Mouse (Mus musculus) heart, embryonic 13.5 days (tissue): ENCODE results near the gene Zfp626. TPM values are rescaled to one million over a fixed set of nuclear protein-coding genes. Genes with fewer than 3 reads are reported as not detected.
"Not testable (repeated sequence)": the region's sequence is repeated elsewhere in the genome, so short reads cannot be mapped to it uniquely, and the experiment has no call there.

ENCODE experiments used
- ATAC-seq: fragments of 200-750 bp; cut with Nextera tagmentation; 2 replicates; pipeline ENCODE4 v1.8.0; 2017; ENCODE audit warnings: moderate TSS enrichment; ENCODE audit not compliant: insufficient number of reproducible peaks, low FRiP score, low TSS enrichment; ENCODE audit errors: extremely low read depth
- H3K27ac ChIP-seq: fragments of 300-500 bp; sonication (generic); replicated peaks from 2 replicates; pipeline ENCODE4 v1.5.1; 2015; ENCODE audit warnings: moderate library complexity, mild to moderate bottlenecking, inconsistent platforms
- H3K27me3 ChIP-seq: fragments of 300-500 bp; sonication (generic); replicated peaks from 2 replicates; pipeline ENCODE4 v1.6.1; 2015; ENCODE audit warnings: mild to moderate bottlenecking, inconsistent platforms
- H3K36me3 ChIP-seq: fragments of 300-500 bp; sonication (generic); 2 replicates; pipeline ENCODE4 v1.6.1; 2015; ENCODE audit warnings: mild to moderate bottlenecking, inconsistent platforms
- H3K4me1 ChIP-seq: fragments of 300-500 bp; sonication (generic); 2 replicates; pipeline ENCODE4 v1.6.1; 2015; ENCODE audit warnings: inconsistent platforms
- H3K4me2 ChIP-seq: fragments of 300-500 bp; sonication (generic); 2 replicates; pipeline ENCODE4 v1.6.1; 2015; ENCODE audit warnings: inconsistent platforms, mild to moderate bottlenecking, moderate library complexity
- H3K4me3 ChIP-seq: fragments of 300-500 bp; sonication (generic); 2 replicates; pipeline ENCODE4 v1.5.1; 2015; ENCODE audit warnings: moderate library complexity, mild to moderate bottlenecking, inconsistent platforms
- H3K9ac ChIP-seq: fragments of 300-500 bp; sonication (generic); 2 replicates; pipeline ENCODE4 v1.6.1; 2015; ENCODE audit warnings: inconsistent platforms, mild to moderate bottlenecking, moderate library complexity
- H3K9me3 ChIP-seq: fragments of 300-500 bp; sonication (generic); 2 replicates; pipeline ENCODE4 v1.6.1; 2016; ENCODE audit warnings: inconsistent platforms
- WGBS: fragments of 180-500 bp; shearing (Covaris S2); methylation state at CpG from one replicate; pipeline ENCODE4 v1.1.7; 2015; ENCODE audit warnings: mixed read lengths; 5-methylcytosine and 5-hydroxymethylcytosine counted together
- polyA plus RNA-seq: library from polyadenylated mRNA; unstranded; fragments of >200 nt; fragmentation: Nextera tagmentation; extraction: Ambion mirVana; gene quantifications from 2 replicates; pipeline ENCODE4 v1.2.1, GENCODE M21; 2015

The Zfp626 gene
- polyA plus RNA-seq = 1.0 and 1.1 TPM in 2 replicates

DNA sequence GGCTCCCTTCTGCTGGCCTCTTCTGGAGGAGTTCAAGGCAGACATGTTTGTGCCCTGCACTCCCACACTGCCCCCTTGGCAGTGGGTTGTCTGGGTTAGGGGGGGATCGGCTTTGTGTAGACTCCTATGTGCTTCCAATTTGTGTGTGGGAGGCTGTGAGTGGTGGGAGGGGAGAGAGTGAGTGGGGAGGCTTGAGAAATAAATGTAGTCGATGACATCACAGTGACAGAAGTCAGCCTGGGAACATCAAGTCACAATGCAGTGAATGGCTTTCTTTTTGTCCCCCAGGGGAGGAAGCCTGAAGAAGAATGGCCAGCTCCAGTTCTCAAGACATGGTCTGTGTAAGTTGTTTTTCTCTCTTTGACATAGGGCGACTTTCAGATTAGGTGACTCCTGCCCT, at the start of gene Zfp626:
TSS of gene Zfp626 (plus strand) at position 301 of the 400 bp plus-strand sequence.
- not testable (repeated sequence) for H3K27ac ChIP-seq, H3K4me1 ChIP-seq, H3K4me2 ChIP-seq, H3K27me3 ChIP-seq, H3K4me3 ChIP-seq, ATAC-seq, H3K9me3 ChIP-seq, H3K9ac ChIP-seq
- peaks cover 50% of the 10 kb centered on the region for H3K36me3 ChIP-seq
- WGBS = 84% methylated on average over 3 of the region's 3 CpGs

GRCm38 (mm10) chr7:27765176-27765886, 41.7 kb upstream of the Zfp626 start:
- ATAC-seq = no peak
- peaks cover 8% of the 10 kb centered on the region; the same call in 1 of the 2 replicates for H3K4me1 ChIP-seq
- WGBS = 6% methylated on average over 17 of the region's 17 CpGs
- no peak overlapping the region for H3K27ac ChIP-seq
- H3K9me3 ChIP-seq = no peaks in the 10 kb centered on the region
- peak overlapping the region; percentile 42 for H3K4me3 ChIP-seq
- peaks cover 22% of the 10 kb centered on the region for H3K27me3 ChIP-seq
- H3K9ac ChIP-seq = peak overlapping the region; percentile 67
- H3K4me2 ChIP-seq = peak overlapping the region; percentile 66
- H3K36me3 ChIP-seq = no peaks in the 10 kb centered on the region

- Histone ChIP-seq H3K9ac (no peak overlapping the region), H3K27me3 (no peaks in the 10 kb centered on the region), H3K4me1 (no peaks in the 10 kb centered on the region), H3K4me3 (no peak overlapping the region), H3K27ac (no peak overlapping the region), H3K9me3 (peaks cover 16% of the 10 kb centered on the region), H3K36me3 (no peaks in the 10 kb centered on the region), H3K4me2 (no peak overlapping the region)
- WGBS = 81% methylated on average over 5 of the region's 5 CpGs
- ATAC-seq = no peak
These were observed 17.7 kb upstream of the Zfp626 start for GRCm38 (mm10) chr7:27789306-27789705.

GRCm38 (mm10) chr7:27793865-27794264, 13.1 kb upstream of the Zfp626 start:
- H3K27me3 ChIP-seq, H3K9me3 ChIP-seq, H3K4me1 ChIP-seq, H3K36me3 ChIP-seq, H3K27ac ChIP-seq, H3K4me3 ChIP-seq, H3K4me2 ChIP-seq, H3K9ac ChIP-seq, ATAC-seq: not testable (repeated sequence)
- 59% methylated on average over 3 of the region's 3 CpGs for WGBS

DNA sequence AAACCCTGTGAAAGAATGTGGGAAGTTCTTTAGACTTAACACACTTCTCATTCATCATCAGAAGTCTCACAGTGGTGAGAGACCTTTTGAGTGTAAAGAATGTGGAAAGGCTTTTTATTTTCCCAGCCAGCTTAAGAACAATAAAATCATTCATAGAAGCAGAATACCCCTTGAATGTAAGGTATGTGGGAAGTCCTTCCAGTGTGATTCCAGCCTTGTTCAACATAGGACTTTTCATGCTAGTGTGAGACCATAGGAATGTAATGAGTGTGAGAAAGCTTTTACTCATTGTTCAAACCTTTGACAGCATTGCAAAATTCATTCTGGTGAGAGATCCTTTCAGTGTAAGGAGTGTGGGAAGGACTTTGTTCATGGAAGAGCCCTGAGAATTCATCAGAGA, 12.4 kb upstream of the Zfp626 start:
- no peak for ATAC-seq
- Histone ChIP-seq H3K27me3 (no peaks in the 10 kb centered on the region), H3K9me3 (peaks cover 3% of the 10 kb centered on the region; the same call in 1 of the 2 replicates), H3K4me1 (peaks cover 13% of the 10 kb centered on the region), H3K4me3 (no peak overlapping the region), H3K27ac (no peak overlapping the region), H3K4me2 (no peak overlapping the region), H3K36me3 (no peaks in the 10 kb centered on the region), H3K9ac (no peak overlapping the region)

GRCm38 (mm10) chr7:27797906-27798811, 8.8 kb upstream of the Zfp626 start:
- Histone ChIP-seq H3K27me3 (no peaks in the 10 kb centered on the region), H3K9ac (no peak overlapping the region), H3K9me3 (no peaks in the 10 kb centered on the region), H3K4me1 (peaks cover 13% of the 10 kb centered on the region), H3K4me3 (peak overlapping the region; percentile 6; the same call in 1 of the 2 replicates), H3K4me2 (peak overlapping the region; percentile 50), H3K36me3 (no peaks in the 10 kb centered on the region), H3K27ac (peak overlapping the region; percentile 50; the same call in 1 of the 2 replicates)
- no peak for ATAC-seq
- WGBS = 29% methylated on average over 7 of the region's 8 CpGs

- H3K4me2 ChIP-seq = no peak overlapping the region
- no peaks in the 10 kb centered on the region for H3K27me3 ChIP-seq
- H3K27ac ChIP-seq = no peak overlapping the region
- peaks cover 2% of the 10 kb centered on the region; the same call in 1 of the 2 replicates for H3K36me3 ChIP-seq
- no peak for ATAC-seq
- H3K9ac ChIP-seq = no peak overlapping the region
- WGBS = 50% methylated on average over 2 of the region's 2 CpGs
- peaks cover 21% of the 10 kb centered on the region for H3K4me1 ChIP-seq
- H3K9me3 ChIP-seq = no peaks in the 10 kb centered on the region
- H3K4me3 ChIP-seq = no peak overlapping the region
These were observed 5.9 kb upstream of the Zfp626 start for GRCm38 (mm10) chr7:27801137-27801536.

GRCm38 (mm10) chr7:27802986-27803385, 4.0 kb upstream of the Zfp626 start:
- H3K4me2 ChIP-seq = no peak overlapping the region
- ATAC-seq = no peak
- no peaks in the 10 kb centered on the region for H3K27me3 ChIP-seq
- H3K4me1 ChIP-seq = peaks cover 20% of the 10 kb centered on the region
- H3K9me3 ChIP-seq = no peaks in the 10 kb centered on the region
- 73% methylated on average over 5 of the region's 5 CpGs for WGBS
- peaks cover 11% of the 10 kb centered on the region for H3K36me3 ChIP-seq
- no peak overlapping the region for H3K27ac ChIP-seq
- no peak overlapping the region for H3K4me3 ChIP-seq
- no peak overlapping the region for H3K9ac ChIP-seq

GRCm38 (mm10) chr7:27804297-27805030, 2.5 kb upstream of the Zfp626 start:
- WGBS = under 1% methylated on average over 25 of the region's 25 CpGs

DNA sequence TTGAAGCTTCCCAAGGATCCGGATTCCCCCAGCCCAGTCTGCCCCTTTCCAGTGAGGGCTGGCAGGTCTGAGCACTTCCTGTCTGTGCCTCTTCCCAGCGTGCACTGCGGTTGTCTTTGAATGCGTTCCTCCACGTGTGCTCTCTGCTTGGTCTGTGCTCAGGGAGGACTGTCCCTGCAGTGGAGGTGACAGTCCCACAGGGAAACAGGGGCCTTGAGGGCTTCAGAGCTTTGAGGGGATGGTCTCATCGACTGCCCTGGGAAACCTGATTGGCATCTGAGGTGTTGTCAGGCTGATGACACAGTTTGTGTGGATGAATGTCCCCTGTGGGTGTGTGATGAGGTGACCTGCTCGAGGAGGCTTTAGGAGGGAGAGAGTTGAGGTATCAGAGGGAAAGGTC, 309 bp downstream of the Zfp626 start:
- H3K9ac ChIP-seq, ATAC-seq, H3K9me3 ChIP-seq, H3K4me1 ChIP-seq, H3K27me3 ChIP-seq, H3K27ac ChIP-seq, H3K4me2 ChIP-seq, H3K4me3 ChIP-seq: not testable (repeated sequence)
- peaks cover 54% of the 10 kb centered on the region for H3K36me3 ChIP-seq
- WGBS = 78% methylated on average over 7 of the region's 7 CpGs

More at GRCm38 (mm10) chr7:27804297-27805030, 2.5 kb upstream of the Zfp626 start:
- peak overlapping the region; percentile 92 for H3K9ac ChIP-seq
- peaks cover 8% of the 10 kb centered on the region; the same call in 1 of the 2 replicates for H3K4me1 ChIP-seq
- H3K36me3 ChIP-seq = peaks cover 26% of the 10 kb centered on the region
- ATAC-seq = no peak
- no peaks in the 10 kb centered on the region for H3K9me3 ChIP-seq
- peak overlapping the region; percentile 70 for H3K27ac ChIP-seq
- no peaks in the 10 kb centered on the region for H3K27me3 ChIP-seq
- peak overlapping the region; percentile 85 for H3K4me3 ChIP-seq
- H3K4me2 ChIP-seq = peak overlapping the region; percentile 90
